Mouse (Mus musculus) hematopoietic stem cell, adult 5-6 weeks (primary cell): ENCODE measurements at regions not wholly inside any gene's neighbourhood (a gene's known extent, or its start where the extent isn't known, plus 50 kb on each side); places are given as distances from the start of the nearest gene placed in this dataset.

Source experiments
- ATAC-seq, 2 experiments: fragments of 125-278 bp in 1 of 2; replicated peaks in 1 of 2; 2 replicates each; pipeline ENCODE4 v1.8.0; 2016 to 2017; ENCODE audit warnings: inconsistent platforms in 2 of 2, mild to moderate bottlenecking in 2 of 2, moderate number of reproducible peaks in 2 of 2, low read depth in 1 of 2, moderate TSS enrichment in 1 of 2; ENCODE audit not compliant: low FRiP score in 2 of 2, poor library complexity in 2 of 2, severe bottlenecking in 2 of 2, insufficient read depth in 1 of 2, low TSS enrichment in 1 of 2

GRCm38 (mm10) chrX:128266833-128267232, 530.5 kb upstream of the Cldn34c4 start:
- ATAC-seq = peak; percentile 62 to 80; a peak in 3 of 4 replicates
